Mouse (Mus musculus) forebrain, postnatal 0 days (tissue): ENCODE measurements around the gene Ero1l. TPM values are rescaled to one million over a fixed set of nuclear protein-coding genes. Genes with fewer than 3 reads are reported as not detected.

Experiments used
- ATAC-seq: fragments of 200-750 bp; cut with Nextera tagmentation; 2 replicates; pipeline ENCODE4 v1.8.0; 2017; ENCODE audit warnings: mild to moderate bottlenecking, moderate library complexity
- DNase-seq: peaks from one replicate; pipeline ENCODE4 v3.0.0-alpha.2; 2015
- H3K27ac ChIP-seq: fragments of 300-500 bp; sonication (generic); 2 replicates; pipeline ENCODE4 v1.5.1; 2014; ENCODE audit warnings: low read depth, mild to moderate bottlenecking, antibody characterized with exemption, low read length, moderate library complexity, mixed read lengths
- H3K27me3 ChIP-seq: fragments of 300-500 bp; sonication (generic); 2 replicates; pipeline ENCODE4 v1.6.1; 2014; ENCODE audit warnings: mild to moderate bottlenecking, low read length, mixed read lengths; ENCODE audit not compliant: insufficient read depth
- H3K36me3 ChIP-seq: fragments of 300-500 bp; sonication (generic); 2 replicates; pipeline ENCODE4 v1.6.1; 2014; ENCODE audit warnings: mild to moderate bottlenecking, moderate library complexity; ENCODE audit not compliant: insufficient read depth
- H3K4me1 ChIP-seq: fragments of 300-500 bp; sonication (generic); 2 replicates; pipeline ENCODE4 v1.6.1; 2014; ENCODE audit warnings: antibody characterized with exemption; ENCODE audit not compliant: insufficient read depth
- H3K4me2 ChIP-seq: fragments of 300-500 bp; sonication (generic); 2 replicates; pipeline ENCODE4 v1.6.1; 2014; ENCODE audit warnings: low read depth, mild to moderate bottlenecking, moderate library complexity
- H3K4me3 ChIP-seq: fragments of 300-500 bp; sonication (generic); 2 replicates; pipeline ENCODE4 v1.5.1; 2014; ENCODE audit warnings: low read depth, low read length, mixed read lengths
- H3K9ac ChIP-seq: fragments of 300-500 bp; sonication (generic); 2 replicates; pipeline ENCODE4 v1.6.1; 2014; ENCODE audit warnings: mild to moderate bottlenecking
- H3K9me3 ChIP-seq: fragments of 300-500 bp; sonication (generic); 2 replicates; pipeline ENCODE4 v1.6.1; 2016; ENCODE audit warnings: low read length
- CTCF ChIP-seq: sonication (generic); IDR thresholded peaks from 2 replicates; pipeline ENCODE4 v1.5.1; 2016; ENCODE audit warnings: antibody characterized with exemption, control low read depth, low read depth
- WGBS: fragments of 180-500 bp; shearing (Covaris S2); extraction: QIAGEN DNeasy Blood & Tissue Kit; methylation state at CpG from one replicate; pipeline ENCODE4 v1.1.7; 2014; 5-methylcytosine and 5-hydroxymethylcytosine counted together
- polyA plus RNA-seq: library from polyadenylated mRNA; unstranded; fragments of >200 nt; fragmentation: Nextera tagmentation; extraction: Ambion mirVana; gene quantifications from 2 replicates; pipeline ENCODE4 v1.2.1, GENCODE M21; 2015
- total RNA-seq: library from RNA; depleted of rRNA; stranded (reverse); fragments of >200 nt; gene quantifications from 2 replicates; pipeline ENCODE4 v1.2.3, GENCODE M21; 2014; rRNA removed

The Ero1l gene
- total and polyA plus RNA-seq, 2 experiments from 2014 or later = 17.9 to 24.9 TPM

- TF ChIP-seq CTCF = no peak
- Histone ChIP-seq H3K36me3 (no peaks in the 10 kb centered on the region), H3K27me3 (no peaks in the 10 kb centered on the region), H3K4me3 (no peak overlapping the region), H3K9ac (no peak overlapping the region), H3K4me2 (no peak overlapping the region), H3K27ac (no peak overlapping the region), H3K9me3 (no peaks in the 10 kb centered on the region), H3K4me1 (no peaks in the 10 kb centered on the region)
- no peak for ATAC-seq
- no peak for DNase-seq
- WGBS = 90% methylated on average over 4 of the region's 4 CpGs
These were observed 67.0 kb downstream of the Ero1l start for GRCm38 (mm10) chr14:45251548-45252076.

DNA sequence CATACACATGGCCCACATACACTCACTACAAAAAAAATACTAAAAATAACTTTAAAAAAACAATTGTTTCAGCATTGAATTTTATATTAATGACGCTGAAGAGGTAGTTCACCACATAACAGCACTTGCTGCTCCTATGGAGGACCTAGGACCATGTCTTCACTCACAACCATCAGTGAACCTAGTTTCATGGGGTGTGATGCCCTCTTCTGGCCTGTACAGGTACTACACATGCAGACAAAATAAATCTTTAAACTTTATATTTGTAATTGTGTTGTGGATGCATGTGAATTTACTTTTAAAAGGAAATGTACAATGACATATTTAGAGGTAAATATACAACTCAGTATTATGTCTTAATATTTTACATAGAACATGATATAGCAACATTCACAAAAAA lies 77.0 kb downstream of the Ero1l start:
- TF ChIP-seq CTCF = peak; percentile 54
- no peak overlapping the region for H3K27ac ChIP-seq
- H3K9me3 ChIP-seq = no peaks in the 10 kb centered on the region
- no peaks in the 10 kb centered on the region for H3K27me3 ChIP-seq
- ATAC-seq (no peak), DNase-seq (no peak)
- H3K36me3 ChIP-seq = no peaks in the 10 kb centered on the region
- no peaks in the 10 kb centered on the region for H3K4me1 ChIP-seq
- H3K9ac ChIP-seq = no peak overlapping the region
- H3K4me3 ChIP-seq = no peak overlapping the region
- H3K4me2 ChIP-seq = no peak overlapping the region
- WGBS = 48% methylated on average over 1 of the region's 1 CpGs

DNA sequence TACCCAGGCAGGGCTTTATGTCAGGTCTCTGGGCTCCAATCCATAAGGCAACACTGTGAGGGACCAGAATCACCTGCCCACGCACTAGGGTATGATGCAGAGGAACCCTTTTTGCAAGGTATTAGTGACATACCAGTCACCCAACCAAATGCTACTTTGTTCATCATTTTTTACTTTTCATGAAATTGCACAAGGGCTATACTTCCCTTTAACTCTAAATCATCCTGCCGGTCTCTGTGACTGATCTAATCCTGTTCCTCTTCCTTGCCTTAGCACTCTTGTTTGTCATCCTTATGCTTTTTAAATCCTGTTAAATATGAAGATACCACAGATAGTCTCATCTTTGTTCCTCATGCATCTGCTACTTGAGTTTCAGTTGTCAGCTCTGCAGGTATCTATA lies 79.5 kb downstream of the Ero1l start:
- DNase-seq (no peak), ATAC-seq (no peak)
- no peaks in the 10 kb centered on the region for H3K27me3 ChIP-seq
- no peaks in the 10 kb centered on the region for H3K4me1 ChIP-seq
- 82% methylated on average over 2 of the region's 2 CpGs for WGBS
- no peak overlapping the region for H3K4me2 ChIP-seq
- no peak overlapping the region for H3K27ac ChIP-seq
- no peak overlapping the region for H3K4me3 ChIP-seq
- H3K9me3 ChIP-seq = no peaks in the 10 kb centered on the region
- H3K36me3 ChIP-seq = no peaks in the 10 kb centered on the region
- no peak overlapping the region for H3K9ac ChIP-seq
- TF ChIP-seq CTCF = no peak

Other genes with a start within 250 kb of the Ero1l start
- 38.7 and 42.8 TPM in 2 replicates for gene Gpr137c, start 99.1 kb downstream of the Ero1l start, total RNA-seq
- gene Gpr137c, start 99.1 kb downstream of the Ero1l start, polyA plus RNA-seq = 7.2 and 9.4 TPM in 2 replicates
- gene Txndc16, start 98.4 kb downstream of the Ero1l start, total RNA-seq = 51.9 and 61.2 TPM in 2 replicates
- gene Txndc16, start 98.4 kb downstream of the Ero1l start, polyA plus RNA-seq = 26.1 and 32.5 TPM in 2 replicates
- gene Psmc6, start 11.0 kb upstream of the Ero1l start, total RNA-seq = 156 and 159 TPM in 2 replicates
- gene Psmc6, start 11.0 kb upstream of the Ero1l start, polyA plus RNA-seq = 140 and 156 TPM in 2 replicates
- 35.9 and 36.2 TPM in 2 replicates for gene Styx, start 32.3 kb upstream of the Ero1l start, total RNA-seq
- gene Styx, start 32.3 kb upstream of the Ero1l start, polyA plus RNA-seq = 59.2 and 72.2 TPM in 2 replicates
- 23.6 and 31.1 TPM in 2 replicates for gene Gnpnat1, start 86.1 kb upstream of the Ero1l start, total RNA-seq
- gene Gnpnat1, start 86.1 kb upstream of the Ero1l start, polyA plus RNA-seq = 14.9 and 19.2 TPM in 2 replicates
- 29.5 and 36.2 TPM in 2 replicates for gene Fermt2, start 211.3 kb upstream of the Ero1l start, total RNA-seq
- 59.4 and 61.5 TPM in 2 replicates for gene Fermt2, start 211.3 kb upstream of the Ero1l start, polyA plus RNA-seq